Mouse (Mus musculus): ENCODE results near the gene Acvr2a.

GRCm38 (mm10) chr2:48868199-48868913 is 54.4 kb downstream of the Acvr2a start:
- no peak for TF ChIP-seq CTCF (IDR thresholded peaks at IDR 0.05; ENCODE audit: low read depth, low read length)
- no peak for TF ChIP-seq POLR2A (IDR thresholded peaks at IDR 0.05; ENCODE audit: borderline replicate concordance, low read depth, low read length)
